Mouse (Mus musculus) bone marrow macrophage, adult 2 months (primary cell): Measurements from ENCODE around the gene Kif19a. TPM values are rescaled to one million over a fixed set of nuclear protein-coding genes. Genes with fewer than 3 reads are reported as not detected.
A peak's percentile ranks its signal among the peaks of the same experiment; 100 is the strongest.

Experiments used
- H3K27ac ChIP-seq: 2 replicates; pipeline ENCODE4 v1.5.1; 2012; ENCODE audit warnings: low read depth, low read length; ENCODE audit not compliant: insufficient read depth
- H3K4me1 ChIP-seq: 2 replicates; pipeline ENCODE4 v1.6.1; 2012; ENCODE audit warnings: low read length; ENCODE audit not compliant: control insufficient read depth, insufficient read depth
- H3K4me3 ChIP-seq: 2 replicates; pipeline ENCODE4 v1.5.1; 2012; ENCODE audit warnings: mild to moderate bottlenecking, low read length, moderate library complexity; ENCODE audit not compliant: insufficient read depth
- CTCF ChIP-seq: IDR thresholded peaks from 2 replicates; pipeline ENCODE4 v1.5.1; 2012; ENCODE audit warnings: low read depth, mild to moderate bottlenecking, low read length, moderate library complexity
- POLR2A ChIP-seq: IDR thresholded peaks from 2 replicates; pipeline ENCODE4 v1.6.1; 2012; ENCODE audit warnings: mild to moderate bottlenecking, low read depth, low read length, borderline replicate concordance
- polyA plus RNA-seq: library from polyadenylated mRNA; stranded (reverse); fragments of >200 nt; gene quantifications from 2 replicates; pipeline ENCODE4 v1.2.4, GENCODE M21; 2012; ENCODE audit not compliant: missing spikeins, insufficient read depth, insufficient read length

Kif19a gene
- polyA plus RNA-seq, 1 experiment = 2.5 TPM

DNA sequence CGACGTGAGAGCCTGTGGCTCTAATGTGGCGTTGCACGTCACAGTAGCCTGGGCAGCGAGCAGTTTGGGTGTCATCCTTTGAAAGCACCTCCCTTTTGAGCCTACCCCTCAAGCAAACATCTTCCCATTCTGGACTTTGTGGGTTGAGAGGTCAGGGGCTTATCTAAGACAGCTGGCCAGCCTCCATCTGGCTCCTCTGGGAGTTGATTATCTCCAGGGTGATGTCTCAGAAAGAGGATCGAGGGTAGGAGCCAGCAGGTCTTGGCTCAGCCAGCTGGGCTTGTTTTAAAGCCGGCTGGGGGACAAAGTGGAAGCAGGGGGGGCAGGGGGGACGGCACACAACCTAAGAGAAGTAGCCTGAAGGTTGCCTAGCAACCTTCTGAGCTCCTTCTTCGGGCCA is 14.9 kb downstream of the Kif19a start:
- no peak overlapping the region for H3K4me3 ChIP-seq
- H3K27ac ChIP-seq = no peak overlapping the region
- TF ChIP-seq POLR2A (no peak), CTCF (no peak)
- H3K4me1 ChIP-seq = no peaks in the 10 kb centered on the region

DNA sequence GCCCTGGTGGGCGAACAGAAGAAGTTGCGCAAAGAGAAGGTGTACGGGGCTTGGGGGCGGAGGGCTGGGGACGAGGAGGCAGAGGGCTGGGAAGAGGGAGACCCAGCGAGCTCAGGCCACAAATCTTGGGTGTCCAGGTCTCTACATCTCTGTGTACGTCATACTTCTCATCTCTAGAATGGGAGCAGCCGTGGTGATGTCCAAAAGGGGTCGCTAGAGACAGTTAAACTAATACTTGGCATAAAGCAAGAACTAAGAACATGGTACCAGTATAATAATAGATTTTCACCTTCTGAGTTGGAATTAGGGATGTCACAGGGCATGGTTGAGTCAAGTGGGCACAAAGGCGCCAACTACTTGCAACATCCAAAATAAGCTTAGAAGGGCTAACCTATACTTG is 20.7 kb downstream of the Kif19a start:
- Histone ChIP-seq H3K4me3 (no peak overlapping the region; the same call in 1 of the 2 replicates), H3K27ac (no peak overlapping the region), H3K4me1 (peaks cover 3% of the 10 kb centered on the region; the same call in 1 of the 2 replicates)
- TF ChIP-seq CTCF (no peak), POLR2A (no peak)

DNA sequence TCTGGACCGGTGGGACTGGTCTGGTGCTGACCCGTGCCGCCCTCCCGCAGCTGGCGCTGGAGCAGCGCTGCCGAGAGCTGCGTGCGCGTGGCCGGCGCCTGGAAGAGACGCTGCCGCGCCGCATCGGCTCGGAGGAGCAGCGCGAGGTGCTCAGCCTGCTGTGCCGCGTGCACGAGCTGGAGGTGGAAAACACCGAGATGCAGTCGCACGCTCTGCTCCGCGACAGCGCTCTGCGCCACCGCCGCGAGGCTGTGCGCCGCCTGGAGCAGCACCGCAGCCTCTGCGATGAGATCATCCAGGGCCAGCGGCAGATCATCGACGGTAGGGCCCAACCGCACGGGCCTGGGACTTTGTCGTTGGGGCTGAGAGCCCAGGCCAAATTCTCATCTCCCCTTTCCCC is 21.1 kb downstream of the Kif19a start:
- peaks cover 3% of the 10 kb centered on the region; the same call in 1 of the 2 replicates for H3K4me1 ChIP-seq
- no peak overlapping the region for H3K27ac ChIP-seq
- TF ChIP-seq POLR2A (no peak), CTCF (no peak)
- H3K4me3 ChIP-seq = peak overlapping the region; percentile 11; the same call in 1 of the 2 replicates

DNA sequence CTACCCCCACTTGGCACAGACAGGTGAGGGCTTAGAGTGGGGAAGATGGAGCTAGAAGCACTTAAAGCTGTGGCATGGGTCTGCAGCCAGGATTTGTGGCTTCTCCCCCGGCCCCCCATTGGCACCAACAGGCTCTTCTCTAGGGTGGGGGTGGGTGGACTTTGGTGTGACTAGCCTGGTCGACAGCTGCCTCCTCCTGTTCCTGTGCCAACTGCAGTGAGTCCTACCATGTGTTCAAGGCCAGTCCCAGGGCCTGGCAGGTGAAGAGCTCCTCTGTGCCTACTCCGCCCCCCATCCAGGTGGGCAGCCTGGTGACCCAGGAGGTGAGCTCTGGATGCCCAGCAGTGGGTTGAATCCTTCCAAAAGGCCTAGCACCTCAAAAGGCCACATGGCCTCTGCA is 22.4 kb downstream of the Kif19a start:
- TF ChIP-seq CTCF (no peak), POLR2A (no peak)
- Histone ChIP-seq H3K4me1 (peaks cover 8% of the 10 kb centered on the region), H3K4me3 (no peak overlapping the region), H3K27ac (no peak overlapping the region)

DNA sequence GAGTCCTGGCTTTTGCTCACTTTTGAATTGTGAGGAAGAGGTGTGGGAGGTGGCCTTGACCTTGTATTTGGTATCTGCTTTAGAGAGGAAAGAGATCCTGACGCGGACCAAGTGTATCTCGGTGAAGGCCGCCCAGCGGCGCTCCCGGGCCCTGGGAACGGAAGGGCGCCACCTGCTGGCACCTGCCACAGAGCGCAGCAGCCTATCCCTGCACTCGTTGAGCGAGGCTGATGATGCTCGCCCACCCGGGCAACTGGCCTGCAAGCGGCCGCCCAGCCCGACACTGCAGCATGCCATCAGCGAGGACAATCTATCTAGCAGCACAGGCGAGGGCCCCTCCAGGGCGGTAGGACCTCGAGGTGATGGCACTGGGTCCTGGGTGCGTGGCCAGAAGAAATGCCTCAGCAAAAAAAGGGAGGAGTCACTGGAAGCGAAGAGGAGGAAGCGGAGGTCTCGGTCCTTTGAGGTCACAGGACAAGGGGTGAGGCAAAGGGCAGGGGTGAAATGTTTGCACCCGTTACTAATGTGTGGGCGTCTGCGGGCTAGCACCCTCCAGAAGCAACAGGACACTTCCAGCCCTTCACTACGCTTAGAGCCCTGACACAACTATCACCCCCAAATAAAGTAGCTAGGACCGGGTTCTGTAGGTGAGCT is 24.0 kb downstream of the Kif19a start:
- TF ChIP-seq POLR2A (no peak), CTCF (peak; percentile 80)
- H3K4me1 ChIP-seq = peaks cover 16% of the 10 kb centered on the region
- no peak overlapping the region for H3K27ac ChIP-seq
- H3K4me3 ChIP-seq = peak overlapping the region; percentile 28; the same call in 1 of the 2 replicates

DNA sequence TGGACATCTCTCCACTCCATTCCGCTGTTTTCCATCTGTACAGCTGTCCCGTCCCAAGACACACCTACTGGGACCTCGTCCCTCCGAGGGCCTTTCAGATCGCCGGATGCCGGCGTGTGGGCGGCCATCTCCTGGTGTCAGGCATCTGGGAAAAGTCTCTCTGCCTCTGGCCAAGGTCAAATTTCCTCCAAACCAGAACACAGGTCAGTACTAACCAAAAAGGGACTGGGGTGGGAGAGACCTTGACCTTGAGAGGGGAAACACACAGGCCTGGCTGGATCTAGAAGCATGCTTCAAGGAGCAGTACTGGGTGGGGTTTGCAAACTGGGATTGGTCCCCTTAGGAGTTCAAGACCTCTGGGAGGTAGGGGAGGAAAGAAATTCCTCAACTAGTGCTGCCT is 24.5 kb downstream of the Kif19a start:
- H3K4me3 ChIP-seq = no peak overlapping the region
- TF ChIP-seq POLR2A = no peak
- no peak for TF ChIP-seq CTCF
- peaks cover 16% of the 10 kb centered on the region for H3K4me1 ChIP-seq
- H3K27ac ChIP-seq = no peak overlapping the region

DNA sequence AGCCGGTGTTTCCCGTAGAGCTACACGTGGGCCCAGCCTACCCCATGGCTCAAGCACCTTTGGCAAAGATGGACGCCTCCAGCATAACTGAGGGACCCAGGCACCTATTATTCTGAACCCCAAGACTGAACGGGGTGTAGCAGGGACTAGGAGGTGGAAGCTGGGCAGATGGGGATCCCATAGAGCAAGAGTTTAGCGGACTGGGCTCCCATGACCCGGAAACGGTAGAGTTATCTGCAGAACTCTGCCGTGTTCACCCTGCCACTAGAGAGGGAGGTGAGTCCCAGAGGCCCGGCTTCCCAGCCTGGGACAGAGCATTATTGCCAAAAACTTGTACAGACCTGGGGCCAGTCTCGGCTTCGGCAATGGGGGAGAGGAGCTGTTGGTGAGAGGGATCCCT is 25.0 kb downstream of the Kif19a start:
- no peak overlapping the region for H3K4me3 ChIP-seq
- H3K4me1 ChIP-seq = peaks cover 16% of the 10 kb centered on the region
- TF ChIP-seq POLR2A = no peak
- TF ChIP-seq CTCF = no peak
- no peak overlapping the region for H3K27ac ChIP-seq

DNA sequence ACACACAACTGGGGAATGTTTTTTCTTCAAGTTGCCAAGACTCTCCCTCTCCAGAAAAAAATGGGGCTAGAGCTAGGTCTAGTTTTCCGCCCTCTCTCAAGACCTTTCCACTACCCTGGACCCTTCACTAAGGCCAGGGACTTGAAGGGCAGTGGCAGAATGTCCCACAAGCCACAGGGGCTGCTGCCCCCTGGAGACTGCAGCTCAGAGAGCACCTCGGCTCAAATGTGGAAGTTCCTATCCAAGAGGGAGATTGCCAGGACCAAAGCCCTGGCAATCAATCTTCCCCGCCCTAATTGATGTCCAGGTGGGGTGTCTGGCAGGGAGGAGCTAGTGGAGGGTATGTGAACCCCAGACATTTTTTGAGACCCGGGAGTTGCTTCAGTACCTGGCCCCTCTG is 25.7 kb downstream of the Kif19a start:
- H3K27ac ChIP-seq = no peak overlapping the region
- peaks cover 16% of the 10 kb centered on the region for H3K4me1 ChIP-seq
- TF ChIP-seq CTCF (peak; percentile 57), POLR2A (no peak)
- H3K4me3 ChIP-seq = no peak overlapping the region

DNA sequence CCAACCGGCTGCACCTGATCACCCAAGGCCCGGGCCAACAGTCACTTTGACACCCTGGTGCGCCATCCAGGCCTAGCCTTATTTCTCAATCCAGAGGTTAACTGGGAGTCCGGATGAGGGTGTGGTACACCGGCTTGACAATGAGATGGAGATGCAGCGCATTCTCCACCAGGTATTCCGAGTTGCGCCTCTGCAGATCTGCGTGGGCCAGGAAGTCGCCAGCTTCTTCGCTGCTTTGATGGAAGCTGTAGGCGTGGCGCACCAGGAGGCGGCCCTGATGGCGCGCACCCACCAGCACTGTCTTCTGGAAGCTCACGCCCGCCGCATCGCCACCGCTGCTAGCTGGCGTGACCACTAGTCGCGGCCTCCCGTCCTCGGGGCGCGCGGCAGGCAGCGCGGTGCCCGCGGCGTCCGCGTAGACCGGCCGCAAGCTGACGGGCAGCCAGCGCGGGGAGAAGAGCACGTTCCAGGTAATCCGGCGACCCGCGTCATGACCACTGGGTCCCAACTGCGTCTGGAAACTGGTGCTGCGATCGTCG is 26.2 kb downstream of the Kif19a start:
- no peak overlapping the region for H3K27ac ChIP-seq
- TF ChIP-seq POLR2A (no peak), CTCF (no peak)
- peak overlapping the region; percentile 44 for H3K4me3 ChIP-seq
- peaks cover 13% of the 10 kb centered on the region for H3K4me1 ChIP-seq

DNA sequence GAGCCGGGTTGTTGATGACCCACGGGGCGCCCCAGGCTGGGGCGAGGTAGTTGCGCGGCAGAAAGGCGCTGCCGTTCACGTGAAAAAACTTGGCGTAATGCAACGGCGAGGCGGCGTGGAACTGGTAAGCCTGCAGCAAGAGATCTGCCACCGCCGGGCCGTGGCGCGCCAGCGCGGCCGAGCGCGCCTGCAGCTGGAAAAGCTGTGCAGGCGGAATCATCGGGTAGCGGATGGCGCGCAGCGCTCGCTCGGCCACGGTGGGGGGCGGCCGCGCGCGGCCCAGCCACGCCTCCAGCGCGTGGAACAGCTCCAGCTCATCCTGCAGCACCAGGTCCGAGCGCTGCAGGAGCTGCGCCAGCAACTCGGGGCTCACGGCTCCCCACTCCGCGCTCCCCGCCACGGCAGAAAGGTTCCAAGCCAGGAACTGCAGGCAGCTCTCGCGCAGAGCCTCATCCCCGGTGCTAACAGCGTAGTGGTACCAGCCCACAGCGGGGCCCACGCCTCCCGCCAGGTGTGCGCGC is 26.8 kb downstream of the Kif19a start:
- TF ChIP-seq CTCF (no peak), POLR2A (no peak)
- Histone ChIP-seq H3K4me3 (peak overlapping the region; percentile 44), H3K27ac (no peak overlapping the region), H3K4me1 (peaks cover 13% of the 10 kb centered on the region)
